Mouse (Mus musculus): ENCODE data around the gene Rab6b. TPM values are rescaled to one million over a fixed set of nuclear protein-coding genes. Genes with fewer than 3 reads are reported as not detected.

The Rab6b gene
- polyA plus RNA-seq, 1 experiment: 21.3 TPM

GRCm38 (mm10) chr9:103114901-103115300, 3.3 kb downstream of the Rab6b start:
- peaks cover 14% of the 10 kb centered on the region for H3K4me1 ChIP-seq (ENCODE audit: control insufficient read depth, insufficient read depth, low read length)
- DNase-seq: no peak
- no peak for TF ChIP-seq CTCF (IDR thresholded peaks at IDR 0.05; ENCODE audit: insufficient read depth, low read length)
- TF ChIP-seq POLR2A (IDR thresholded peaks at IDR 0.05; ENCODE audit: borderline replicate concordance, extremely low read depth, low read depth, low read length): no peak
- 95% methylated on average over 13 of the region's 13 CpGs for WGBS
- no peak overlapping the region for H3K4me3 ChIP-seq (replicated peaks; ENCODE audit: extremely low read depth, low read depth, low read length)

- WGBS: 78% methylated on average over 4 of the region's 4 CpGs
These were observed 5.4 kb downstream of the Rab6b start for GRCm38 (mm10) chr9:103116941-103117340.

GRCm38 (mm10) chr9:103117495-103117894, 5.9 kb downstream of the Rab6b start:
- Histone ChIP-seq H3K4me3 (replicated peaks; ENCODE audit: extremely low read depth, low read depth, low read length) (no peak overlapping the region), H3K4me1 (ENCODE audit: control insufficient read depth, insufficient read depth, low read length) (peaks cover 4% of the 10 kb centered on the region)
- 63% methylated on average over 5 of the region's 5 CpGs for WGBS
- DNase-seq: no peak
- no peak for TF ChIP-seq CTCF (IDR thresholded peaks at IDR 0.05; ENCODE audit: insufficient read depth, low read length)
- TF ChIP-seq POLR2A (IDR thresholded peaks at IDR 0.05; ENCODE audit: borderline replicate concordance, extremely low read depth, low read depth, low read length): no peak

More at GRCm38 (mm10) chr9:103116941-103117340, 5.4 kb downstream of the Rab6b start:
- no peak overlapping the region for H3K4me3 ChIP-seq (replicated peaks; ENCODE audit: extremely low read depth, low read depth, low read length)
- peaks cover 4% of the 10 kb centered on the region for H3K4me1 ChIP-seq (ENCODE audit: control insufficient read depth, insufficient read depth, low read length)
- TF ChIP-seq CTCF (IDR thresholded peaks at IDR 0.05; ENCODE audit: insufficient read depth, low read length) (no peak), POLR2A (IDR thresholded peaks at IDR 0.05; ENCODE audit: borderline replicate concordance, extremely low read depth, low read depth, low read length) (no peak)
- no peak for DNase-seq

- Histone ChIP-seq H3K4me3 (replicated peaks; ENCODE audit: extremely low read depth, low read depth, low read length) (no peak overlapping the region), H3K4me1 (ENCODE audit: control insufficient read depth, insufficient read depth, low read length) (no peaks in the 10 kb centered on the region)
- no peak for TF ChIP-seq CTCF (IDR thresholded peaks at IDR 0.05; ENCODE audit: insufficient read depth, low read length)
- no peak for TF ChIP-seq POLR2A (IDR thresholded peaks at IDR 0.05; ENCODE audit: borderline replicate concordance, extremely low read depth, low read depth, low read length)
- 90% methylated on average over 8 of the region's 8 CpGs for WGBS
- DNase-seq: no peak
These were observed 6.4 kb downstream of the Rab6b start for GRCm38 (mm10) chr9:103117951-103118350.

GRCm38 (mm10) chr9:103118651-103119275, 7.2 kb downstream of the Rab6b start:
- 83% methylated on average over 5 of the region's 5 CpGs for WGBS
- Histone ChIP-seq H3K4me1 (ENCODE audit: control insufficient read depth, insufficient read depth, low read length) (no peaks in the 10 kb centered on the region), H3K4me3 (replicated peaks; ENCODE audit: extremely low read depth, low read depth, low read length) (no peak overlapping the region)
- TF ChIP-seq POLR2A (IDR thresholded peaks at IDR 0.05; ENCODE audit: borderline replicate concordance, extremely low read depth, low read depth, low read length) (no peak), CTCF (IDR thresholded peaks at IDR 0.05; ENCODE audit: insufficient read depth, low read length) (no peak)
- no peak for DNase-seq

- no peaks in the 10 kb centered on the region for H3K4me1 ChIP-seq (ENCODE audit: control insufficient read depth, insufficient read depth, low read length)
- H3K4me3 ChIP-seq (replicated peaks; ENCODE audit: extremely low read depth, low read depth, low read length): no peak overlapping the region
- TF ChIP-seq CTCF (IDR thresholded peaks at IDR 0.05; ENCODE audit: insufficient read depth, low read length) (no peak), POLR2A (IDR thresholded peaks at IDR 0.05; ENCODE audit: borderline replicate concordance, extremely low read depth, low read depth, low read length) (no peak)
- WGBS: 91% methylated on average over 9 of the region's 9 CpGs
- DNase-seq: no peak
These were observed 8.2 kb downstream of the Rab6b start for GRCm38 (mm10) chr9:103119781-103120180.

GRCm38 (mm10) chr9:103120231-103120630, 8.6 kb downstream of the Rab6b start:
- H3K4me1 ChIP-seq (ENCODE audit: control insufficient read depth, insufficient read depth, low read length): no peaks in the 10 kb centered on the region
- no peak for DNase-seq
- TF ChIP-seq CTCF (IDR thresholded peaks at IDR 0.05; ENCODE audit: insufficient read depth, low read length): peak; percentile 31; the same call in 1 of the 2 replicates
- TF ChIP-seq POLR2A (IDR thresholded peaks at IDR 0.05; ENCODE audit: borderline replicate concordance, extremely low read depth, low read depth, low read length): no peak
- WGBS: 51% methylated on average over 2 of the region's 2 CpGs
- no peak overlapping the region for H3K4me3 ChIP-seq (replicated peaks; ENCODE audit: extremely low read depth, low read depth, low read length)

- no peak for DNase-seq
- WGBS: 66% methylated on average over 7 of the region's 7 CpGs
- Histone ChIP-seq H3K4me1 (ENCODE audit: control insufficient read depth, insufficient read depth, low read length) (no peaks in the 10 kb centered on the region), H3K4me3 (replicated peaks; ENCODE audit: extremely low read depth, low read depth, low read length) (no peak overlapping the region)
- TF ChIP-seq POLR2A (IDR thresholded peaks at IDR 0.05; ENCODE audit: borderline replicate concordance, extremely low read depth, low read depth, low read length) (no peak), CTCF (IDR thresholded peaks at IDR 0.05; ENCODE audit: insufficient read depth, low read length) (no peak)
These were observed 10.0 kb downstream of the Rab6b start for GRCm38 (mm10) chr9:103121546-103121945.

GRCm38 (mm10) chr9:103124746-103125145, 13.2 kb downstream of the Rab6b start:
- no peak for DNase-seq
- 94% methylated on average over 4 of the region's 4 CpGs for WGBS
- no peak overlapping the region for H3K4me3 ChIP-seq (replicated peaks; ENCODE audit: extremely low read depth, low read depth, low read length)
- H3K4me1 ChIP-seq (ENCODE audit: control insufficient read depth, insufficient read depth, low read length): no peaks in the 10 kb centered on the region
- TF ChIP-seq CTCF (IDR thresholded peaks at IDR 0.05; ENCODE audit: insufficient read depth, low read length) (no peak), POLR2A (IDR thresholded peaks at IDR 0.05; ENCODE audit: borderline replicate concordance, extremely low read depth, low read depth, low read length) (no peak)

- WGBS: 76% methylated on average over 6 of the region's 6 CpGs
These were observed 22.0 kb downstream of the Rab6b start for GRCm38 (mm10) chr9:103133493-103134124.

More at GRCm38 (mm10) chr9:103133493-103134124, 22.0 kb downstream of the Rab6b start:
- H3K4me1 ChIP-seq (ENCODE audit: control insufficient read depth, insufficient read depth, low read length): no peaks in the 10 kb centered on the region
- no peak for DNase-seq
- no peak overlapping the region for H3K4me3 ChIP-seq (replicated peaks; ENCODE audit: extremely low read depth, low read depth, low read length)
- TF ChIP-seq CTCF (IDR thresholded peaks at IDR 0.05; ENCODE audit: insufficient read depth, low read length) (no peak), POLR2A (IDR thresholded peaks at IDR 0.05; ENCODE audit: borderline replicate concordance, extremely low read depth, low read depth, low read length) (no peak)

Data from lung, adult 2 months (tissue).